Mouse (Mus musculus): ENCODE measurements at regions not wholly inside any gene's neighbourhood (a gene's known extent, or its start where the extent isn't known, plus 50 kb on each side); places are given as distances from the start of the nearest gene placed in this dataset.
A peak's percentile ranks its signal among the peaks of the same experiment; 100 is the strongest.

DNA sequence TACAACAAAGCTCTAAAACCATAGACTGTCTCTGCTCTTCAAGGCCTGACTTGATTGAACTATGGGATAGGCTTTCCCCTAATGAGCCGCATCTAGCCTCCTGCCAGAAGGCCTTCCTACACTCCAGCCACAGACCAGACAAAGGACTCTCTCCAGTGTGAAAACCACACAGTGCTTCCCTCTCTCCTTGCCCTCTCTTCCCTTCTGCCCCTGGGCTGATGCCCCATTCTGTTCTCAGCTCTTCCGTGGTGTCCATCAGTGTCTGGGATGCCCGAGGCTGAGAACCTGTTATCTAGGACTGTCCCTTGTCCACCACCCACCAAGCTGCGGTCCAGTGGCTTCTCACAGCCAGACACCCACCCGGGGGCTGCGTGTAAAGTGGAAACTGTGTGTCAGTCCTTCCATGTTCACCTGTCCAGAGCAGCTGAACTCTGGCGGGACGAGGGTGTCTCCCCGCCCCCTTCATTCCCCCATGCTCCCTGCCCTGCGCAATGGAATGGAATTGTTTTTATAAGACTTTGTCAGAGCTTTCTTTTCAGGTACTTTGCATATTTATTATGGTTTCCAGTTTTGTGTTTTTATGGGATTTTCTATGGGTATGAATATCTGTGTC, 856.4 kb downstream of the Stpg2 start:
- no peak for DNase-seq

GRCm38 (mm10) chr3:140062880-140063279, 857.4 kb downstream of the Stpg2 start:
- no peak for DNase-seq

- DNase-seq: no peak
Measured at GRCm38 (mm10) chr3:140084333-140084732, 878.8 kb downstream of the Stpg2 start.

DNA sequence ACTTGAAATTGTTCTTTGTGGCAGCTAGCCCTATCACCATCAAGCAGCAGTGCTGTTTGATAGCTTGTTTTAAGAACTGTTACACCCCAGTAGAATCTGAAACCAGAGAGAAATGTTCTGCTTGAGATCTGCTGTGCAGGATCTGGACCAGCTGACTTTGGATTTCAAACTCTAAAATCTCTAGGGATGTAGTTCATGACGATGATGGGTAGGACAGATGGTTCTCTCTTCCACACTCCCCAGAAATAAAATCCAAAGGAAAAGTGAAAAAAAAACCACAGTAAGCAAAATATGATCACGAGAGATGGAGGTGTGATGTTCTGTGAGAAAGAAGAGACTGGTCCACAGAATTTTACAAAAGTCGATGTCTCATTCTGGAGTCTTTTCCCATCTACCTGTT, 879.9 kb downstream of the Stpg2 start:
- no peak for DNase-seq

GRCm38 (mm10) chr3:140088019-140088418, 882.5 kb downstream of the Stpg2 start:
- no peak for DNase-seq

DNA sequence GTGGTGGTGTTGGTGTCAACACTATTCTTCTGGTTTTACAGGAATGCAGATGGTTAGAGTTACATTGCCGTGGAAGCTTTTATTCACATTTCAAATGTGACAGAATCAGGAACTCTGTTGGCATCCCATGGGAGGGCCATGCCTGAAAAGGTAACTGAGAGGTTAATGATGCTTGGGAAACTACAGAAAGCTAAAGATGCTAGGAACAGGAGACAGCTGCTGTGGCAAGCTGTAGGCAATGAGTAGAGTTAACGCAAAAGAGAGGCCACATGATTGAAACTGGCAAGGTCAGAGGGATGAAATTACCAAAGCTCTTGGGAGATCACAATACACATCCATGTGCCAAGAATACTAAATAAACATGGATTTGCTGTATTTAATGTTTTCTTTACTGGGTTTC, 886.4 kb downstream of the Stpg2 start:
- no peak for DNase-seq

DNA sequence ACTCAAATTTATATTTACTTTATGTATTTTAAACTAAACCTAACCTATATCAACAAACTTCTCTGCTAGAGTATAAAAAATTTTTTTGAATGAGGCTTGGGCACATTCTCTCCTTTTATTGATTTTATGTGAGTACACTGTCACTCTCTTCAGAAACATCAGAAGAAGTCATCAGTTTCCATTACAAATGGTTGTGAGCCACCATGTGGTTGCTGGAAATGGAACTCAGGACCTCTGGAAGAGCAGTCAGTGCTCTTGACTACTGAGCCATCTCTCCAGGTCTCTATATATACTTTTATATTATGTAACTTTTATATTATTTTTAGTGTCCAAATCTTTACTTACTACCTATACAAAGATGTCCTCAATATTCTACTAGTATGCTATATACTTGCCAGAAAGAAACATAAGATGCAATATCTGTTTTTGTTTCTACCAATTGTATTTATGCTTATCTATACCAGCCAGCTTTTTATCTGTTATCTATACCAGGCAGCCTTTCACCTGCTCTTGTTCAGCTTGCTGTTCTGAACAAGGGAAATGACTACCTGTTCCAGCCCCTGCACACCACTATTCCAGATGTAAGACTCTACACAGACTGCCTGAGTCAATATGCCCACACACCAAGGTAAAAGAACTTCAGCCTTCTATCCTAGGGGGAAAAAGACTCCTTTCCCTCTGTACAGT, 891.5 kb downstream of the Stpg2 start:
- DNase-seq: no peak

DNA sequence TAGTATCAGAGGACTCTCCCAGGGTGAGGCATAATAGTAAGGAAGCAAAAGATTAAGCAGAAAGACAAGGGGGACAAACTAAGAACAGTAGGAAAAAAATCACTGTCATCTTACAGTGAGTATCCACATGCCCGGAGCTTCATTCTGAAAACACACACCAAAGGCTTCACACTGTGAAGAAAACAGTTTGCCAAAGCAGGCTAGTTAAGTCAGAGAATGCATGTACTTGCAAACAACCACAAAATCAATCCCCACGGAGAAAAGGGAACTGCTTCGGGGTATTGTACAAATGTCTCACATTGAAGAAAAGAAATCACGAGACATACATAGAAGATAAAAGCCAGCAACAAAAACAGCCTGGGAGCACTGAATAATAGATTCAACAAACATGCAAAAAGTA, 903.9 kb downstream of the Stpg2 start:
- DNase-seq: no peak

- DNase-seq: peak; percentile 7
Measured at GRCm38 (mm10) chr3:140111414-140112172, 906.1 kb downstream of the Stpg2 start.

- DNase-seq: no peak
Measured at GRCm38 (mm10) chr3:140115116-140115515, 909.6 kb downstream of the Stpg2 start.

DNA sequence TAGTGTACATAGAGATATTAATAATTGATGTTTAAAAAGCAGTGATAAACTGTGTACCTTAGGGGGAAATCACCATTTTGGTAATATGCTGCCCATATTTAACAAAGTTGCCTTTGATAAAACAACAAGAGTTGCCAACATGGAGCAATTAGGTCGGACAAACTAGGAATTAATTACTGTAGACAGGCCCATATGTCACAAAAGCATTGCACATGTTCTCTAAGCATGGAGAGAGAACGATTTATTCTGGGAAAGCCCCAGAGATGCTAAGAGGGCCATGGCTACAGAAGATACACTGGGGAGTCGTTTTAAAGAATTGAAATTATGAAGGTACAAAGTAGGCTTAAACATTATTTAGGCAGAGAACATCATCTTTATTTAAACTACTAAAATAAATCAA, 921.8 kb downstream of the Stpg2 start:
- DNase-seq: no peak

DNA sequence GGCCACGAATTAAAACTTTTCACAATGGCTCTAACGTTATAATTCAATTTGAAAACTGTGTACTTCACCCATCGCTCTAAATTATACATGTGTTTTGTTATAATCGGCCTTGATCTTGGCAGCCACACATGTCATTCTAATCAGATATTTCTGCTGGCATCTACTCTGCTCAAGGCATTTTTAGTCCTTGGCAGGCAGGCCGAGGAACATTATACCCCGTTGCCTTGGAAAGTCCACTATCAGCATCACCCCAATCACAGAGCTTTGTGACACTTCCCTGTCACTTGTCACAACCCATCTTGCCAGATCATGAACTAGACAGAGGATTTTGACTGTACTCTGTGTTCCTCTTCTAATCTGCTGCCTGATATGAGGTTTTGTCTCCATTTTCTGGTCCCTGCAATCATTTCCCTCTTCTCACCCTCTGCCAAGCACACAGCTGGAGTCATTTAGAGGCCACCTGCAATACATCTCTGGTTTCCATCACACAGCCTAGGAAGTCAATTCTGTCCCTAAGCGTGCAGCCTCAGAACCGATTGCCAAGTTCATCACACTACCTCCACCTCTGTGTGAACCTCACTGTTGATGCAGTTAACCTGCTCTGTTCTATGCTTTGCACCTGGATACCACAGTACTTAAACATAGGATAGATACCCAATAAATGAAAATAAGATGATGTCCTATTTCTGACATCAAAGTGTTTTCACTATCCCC, 923.7 kb downstream of the Stpg2 start:
- DNase-seq: no peak

- no peak for DNase-seq
Measured at GRCm38 (mm10) chr3:140143900-140144299, 938.4 kb downstream of the Stpg2 start.

DNA sequence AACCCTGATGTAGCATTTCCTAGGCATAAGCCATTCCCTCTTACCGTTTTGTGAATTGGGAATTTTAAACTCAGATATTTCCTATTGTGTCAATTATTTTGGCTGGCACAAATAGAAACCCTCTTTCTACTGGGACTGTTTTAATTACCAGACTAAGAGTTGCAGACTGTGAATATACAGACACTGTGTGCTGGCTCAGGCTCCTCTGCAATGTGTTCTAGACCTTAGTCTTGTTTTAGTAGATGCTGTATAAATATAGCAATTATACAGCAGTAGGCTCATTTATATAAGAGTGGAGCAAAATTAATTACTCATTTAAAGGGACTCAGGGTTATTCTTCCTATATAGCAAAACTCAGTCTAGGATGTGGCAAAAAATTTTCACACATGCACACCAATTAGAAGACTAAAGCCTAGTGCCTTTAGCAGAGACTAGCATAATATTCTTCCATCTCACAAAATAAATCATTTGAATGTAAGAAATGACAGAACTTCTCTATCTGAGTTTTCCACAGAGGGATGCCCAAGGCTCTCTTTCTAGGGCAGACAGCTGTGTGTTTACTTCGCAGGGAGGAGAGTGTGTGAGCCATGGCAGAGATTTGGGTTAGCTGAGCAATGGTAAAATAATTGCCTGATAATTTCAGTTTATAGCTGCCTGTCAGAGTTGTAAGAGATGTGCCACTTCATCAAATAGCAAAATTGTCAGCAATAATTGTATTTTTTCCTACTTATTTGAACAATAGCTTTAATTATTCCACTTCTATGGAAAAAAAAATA, 941.9 kb downstream of the Stpg2 start:
- DNase-seq: no peak

- peak; percentile 15 for DNase-seq
Measured at GRCm38 (mm10) chr3:140150530-140150951, 945.0 kb downstream of the Stpg2 start.

DNA sequence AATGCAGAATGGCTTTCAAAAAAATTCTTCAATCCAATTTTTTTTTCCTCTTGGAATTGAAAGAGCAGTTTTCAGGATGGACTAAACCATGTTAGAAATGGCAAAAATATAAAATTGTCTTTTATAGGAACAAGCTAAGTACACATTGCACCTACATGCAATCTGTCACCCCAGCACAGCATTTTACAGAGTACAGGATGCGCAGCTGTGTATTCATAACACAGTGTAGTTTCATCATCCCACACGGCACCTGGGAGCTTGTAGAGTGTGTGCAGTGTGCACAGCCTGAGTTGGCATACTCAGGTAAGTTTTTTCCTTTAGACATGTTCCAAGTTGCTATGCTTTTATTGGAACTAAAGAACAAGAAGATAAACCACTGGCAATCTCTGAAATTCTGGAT, 974.0 kb downstream of the Stpg2 start:
- no peak for DNase-seq

GRCm38 (mm10) chr3:140182690-140183089, 977.2 kb downstream of the Stpg2 start:
- DNase-seq: no peak

- peak; percentile 4 for DNase-seq
Measured at GRCm38 (mm10) chr3:140184899-140185525, 979.5 kb downstream of the Stpg2 start.

- DNase-seq: no peak
Measured at GRCm38 (mm10) chr3:140205914-140206313, 1000.4 kb downstream of the Stpg2 start.

GRCm38 (mm10) chr3:140221478-140221877, 990.7 kb downstream of the Pdha2 start:
- no peak for DNase-seq

DNA sequence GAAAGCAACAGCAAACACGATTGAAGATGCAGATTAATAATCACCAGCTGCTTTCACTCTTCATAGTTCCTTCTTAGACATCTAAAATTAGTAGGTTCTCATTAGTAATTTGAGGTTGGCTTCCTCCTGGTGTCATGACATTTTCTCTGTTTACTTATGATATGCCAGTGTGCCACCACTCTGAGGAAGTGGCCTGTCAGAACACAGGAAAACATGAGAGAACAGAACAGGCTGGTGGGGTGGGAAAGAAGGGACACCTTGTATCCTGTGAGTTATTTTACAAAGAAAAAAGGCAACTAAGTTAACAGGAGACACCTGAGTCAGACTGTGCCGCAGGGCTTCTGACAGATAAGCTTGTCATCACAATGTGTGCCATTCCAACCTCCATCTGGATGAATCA, 981.4 kb downstream of the Pdha2 start:
- no peak for DNase-seq

- no peak for DNase-seq
Measured at GRCm38 (mm10) chr3:140233144-140233543, 979.0 kb downstream of the Pdha2 start.
